Mouse (Mus musculus) bone marrow macrophage, adult 2 months (primary cell): Measurements from ENCODE around the gene Zfr2. TPM values are rescaled to one million over a fixed set of nuclear protein-coding genes. Genes with fewer than 3 reads are reported as not detected.
A peak's percentile ranks its signal among the peaks of the same experiment; 100 is the strongest.

Source experiments
- H3K27ac ChIP-seq: 2 replicates; pipeline ENCODE4 v1.5.1; 2012; ENCODE audit warnings: low read depth, low read length; ENCODE audit not compliant: insufficient read depth
- H3K4me1 ChIP-seq: 2 replicates; pipeline ENCODE4 v1.6.1; 2012; ENCODE audit warnings: low read length; ENCODE audit not compliant: control insufficient read depth, insufficient read depth
- H3K4me3 ChIP-seq: 2 replicates; pipeline ENCODE4 v1.5.1; 2012; ENCODE audit warnings: mild to moderate bottlenecking, low read length, moderate library complexity; ENCODE audit not compliant: insufficient read depth
- CTCF ChIP-seq: IDR thresholded peaks from 2 replicates; pipeline ENCODE4 v1.5.1; 2012; ENCODE audit warnings: low read depth, mild to moderate bottlenecking, low read length, moderate library complexity
- POLR2A ChIP-seq: IDR thresholded peaks from 2 replicates; pipeline ENCODE4 v1.6.1; 2012; ENCODE audit warnings: mild to moderate bottlenecking, low read depth, low read length, borderline replicate concordance
- polyA plus RNA-seq: library from polyadenylated mRNA; stranded (reverse); fragments of >200 nt; gene quantifications from 2 replicates; pipeline ENCODE4 v1.2.4, GENCODE M21; 2012; ENCODE audit not compliant: missing spikeins, insufficient read depth, insufficient read length

The Zfr2 gene
- polyA plus RNA-seq, 1 experiment: 2.7 TPM

DNA sequence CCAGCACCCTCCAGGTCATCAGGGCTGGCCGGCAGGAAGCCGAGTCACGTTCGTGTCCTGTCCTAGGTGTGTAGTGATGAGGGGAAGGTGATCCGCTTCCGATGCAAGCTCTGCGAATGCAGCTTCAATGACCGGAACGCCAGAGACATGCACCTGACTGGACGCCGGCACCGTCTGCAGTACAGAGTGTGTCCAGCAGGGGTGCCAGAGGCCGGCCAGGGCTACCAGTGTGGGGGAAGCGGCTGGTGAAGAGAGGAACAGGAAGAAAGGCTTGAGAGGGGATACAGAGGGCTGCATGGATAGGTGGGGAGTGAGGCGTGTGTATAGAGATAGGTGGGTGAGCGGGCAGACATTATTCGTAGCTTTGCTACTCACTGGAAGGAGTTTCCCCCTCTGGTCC, 11.6 kb downstream of the Zfr2 start:
- Histone ChIP-seq H3K4me1 (peaks cover 4% of the 10 kb centered on the region), H3K27ac (no peak overlapping the region), H3K4me3 (no peak overlapping the region)
- TF ChIP-seq POLR2A: no peak
- peak; percentile 59 for TF ChIP-seq CTCF

DNA sequence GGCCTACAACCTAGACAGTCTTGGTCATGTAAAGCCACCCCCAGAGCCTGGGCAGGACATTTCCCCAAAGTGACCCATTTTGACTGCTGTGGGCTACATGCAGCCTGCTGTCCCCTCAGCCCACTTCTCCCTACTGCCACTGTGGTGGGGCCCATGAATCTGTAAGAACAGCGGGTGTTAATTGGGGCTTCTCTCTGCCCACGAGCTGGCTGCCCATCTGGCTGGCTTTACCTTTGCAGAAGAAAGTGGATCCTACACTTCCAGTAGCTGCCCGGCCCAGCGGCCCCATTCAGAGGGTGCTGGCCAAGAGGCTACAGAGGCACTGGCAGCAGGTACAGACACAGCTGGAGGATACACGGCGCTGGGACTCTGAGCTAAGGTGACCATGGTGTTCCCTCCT, 12.2 kb downstream of the Zfr2 start:
- no peak for TF ChIP-seq POLR2A
- no peak for TF ChIP-seq CTCF
- H3K4me1 ChIP-seq: peaks cover 4% of the 10 kb centered on the region
- no peak overlapping the region for H3K27ac ChIP-seq
- no peak overlapping the region for H3K4me3 ChIP-seq

GRCm38 (mm10) chr10:81247804-81248203, 14.8 kb downstream of the Zfr2 start:
- TF ChIP-seq POLR2A: no peak
- TF ChIP-seq CTCF: no peak
- H3K27ac ChIP-seq: no peak overlapping the region
- no peak overlapping the region for H3K4me3 ChIP-seq
- peaks cover 4% of the 10 kb centered on the region for H3K4me1 ChIP-seq

DNA sequence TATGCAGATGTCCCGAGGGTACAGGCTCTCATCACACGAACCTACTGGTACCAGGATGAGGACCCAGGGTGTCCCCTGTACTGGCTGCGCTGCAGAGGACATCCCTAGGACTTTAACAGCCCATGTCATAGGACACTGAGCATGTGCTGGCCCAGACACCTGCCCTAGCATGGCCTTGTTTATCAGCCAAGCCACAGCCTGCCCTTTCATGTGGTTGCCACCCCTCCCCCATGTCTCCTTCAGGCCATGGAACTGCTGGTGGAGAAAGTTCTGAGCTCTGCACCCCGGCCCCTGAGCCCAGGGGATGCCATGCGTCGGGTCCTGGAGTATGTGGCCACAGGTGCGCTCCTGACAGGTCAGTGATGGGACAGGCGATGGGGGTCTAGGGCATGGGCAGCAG, 16.5 kb downstream of the Zfr2 start:
- H3K4me3 ChIP-seq: no peak overlapping the region
- TF ChIP-seq CTCF (no peak), POLR2A (no peak)
- no peak overlapping the region for H3K27ac ChIP-seq
- peaks cover 4% of the 10 kb centered on the region for H3K4me1 ChIP-seq

- no peak within 1 kb of the TSS for H3K4me3 ChIP-seq
- H3K4me1 ChIP-seq: no peaks in the 10 kb centered on the region
- no peak within 1 kb of the TSS for H3K27ac ChIP-seq
- TF ChIP-seq POLR2A (no peak), CTCF (no peak)
These were observed 19.8 kb downstream of the Zfr2 start, which contains the start of gene Matk for GRCm38 (mm10) chr10:81252424-81253419. Gene Matk (plus strand): TSS chr10:81252935.

DNA sequence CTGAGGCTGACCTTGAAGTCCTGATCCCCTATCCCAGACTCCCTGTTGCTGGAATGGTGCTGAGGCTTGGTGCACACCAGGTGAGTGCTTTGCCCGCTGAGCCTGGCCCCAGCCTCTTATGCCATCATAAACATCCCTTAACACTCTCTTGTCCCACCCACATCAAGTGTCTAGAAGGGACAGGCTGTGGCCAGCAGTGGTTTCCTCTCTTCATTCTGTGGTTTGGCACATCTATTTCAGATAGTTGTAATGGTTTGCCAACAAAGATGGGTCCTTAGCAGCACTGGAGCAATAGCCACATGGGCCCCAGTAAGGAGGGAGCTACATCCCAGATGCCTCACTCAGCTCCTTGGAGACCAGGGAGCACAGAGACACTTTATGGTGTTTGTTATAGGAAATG, 21.9 kb downstream of the Zfr2 start:
- Histone ChIP-seq H3K27ac (no peak overlapping the region), H3K4me3 (no peak overlapping the region), H3K4me1 (peaks cover 4% of the 10 kb centered on the region; the same call in 1 of the 2 replicates)
- no peak for TF ChIP-seq POLR2A
- no peak for TF ChIP-seq CTCF

GRCm38 (mm10) chr10:81257158-81258039, 24.4 kb downstream of the Zfr2 start:
- H3K4me3 ChIP-seq: peak overlapping the region; percentile 68
- TF ChIP-seq POLR2A (no peak), CTCF (no peak)
- peaks cover 4% of the 10 kb centered on the region; the same call in 1 of the 2 replicates for H3K4me1 ChIP-seq
- H3K27ac ChIP-seq: no peak overlapping the region

- Histone ChIP-seq H3K4me3 (no peak overlapping the region), H3K27ac (no peak overlapping the region), H3K4me1 (peaks cover 4% of the 10 kb centered on the region; the same call in 1 of the 2 replicates)
- TF ChIP-seq POLR2A (no peak), CTCF (no peak)
These were observed 26.4 kb downstream of the Zfr2 start for GRCm38 (mm10) chr10:81259225-81259884.

GRCm38 (mm10) chr10:81261025-81261424, 28.1 kb downstream of the Zfr2 start:
- H3K4me1 ChIP-seq: peaks cover 10% of the 10 kb centered on the region
- TF ChIP-seq CTCF (no peak), POLR2A (no peak)
- H3K27ac ChIP-seq: no peak overlapping the region

More at GRCm38 (mm10) chr10:81261025-81261424, 28.1 kb downstream of the Zfr2 start:
- no peak overlapping the region for H3K4me3 ChIP-seq
